Mouse (Mus musculus): Measurements from ENCODE around the gene Ttll1. TPM values are rescaled to one million over a fixed set of nuclear protein-coding genes. Genes with fewer than 3 reads are reported as not detected.
"Not testable (repeated sequence)": the region's sequence is repeated elsewhere in the genome, so short reads cannot be mapped to it uniquely, and the experiment has no call there.

The Ttll1 gene
- polyA plus RNA-seq, 1 experiment from 2014 or later: 27.6 TPM

- H3K27ac ChIP-seq: no peak overlapping the region
- peaks cover 17% of the 10 kb centered on the region; the same call in 1 of the 2 replicates for H3K4me1 ChIP-seq
- peaks cover 21% of the 10 kb centered on the region for H3K27me3 ChIP-seq
- no peak for ATAC-seq (ENCODE audit: insufficient number of reproducible peaks, insufficient read depth, low FRiP score, low TSS enrichment)
- H3K4me2 ChIP-seq (replicated peaks): no peak overlapping the region
- no peak overlapping the region for H3K4me3 ChIP-seq
- 80% methylated on average over 6 of the region's 6 CpGs for WGBS
- H3K9me3 ChIP-seq: no peaks in the 10 kb centered on the region
- H3K36me3 ChIP-seq: no peaks in the 10 kb centered on the region
- no peak overlapping the region for H3K9ac ChIP-seq
Observed at GRCm38 (mm10) chr15:83520861-83521382, 10.2 kb upstream of the Ttll1 start.

- Histone ChIP-seq H3K9ac (0 out of 2 replicates have a peak overlapping the region, but pooled peaks have one; percentile 24), H3K4me2 (replicated peaks) (peak overlapping the region; percentile 34), H3K9me3 (no peaks in the 10 kb centered on the region), H3K27me3 (0 out of 2 replicates have a peak, but pooled peaks cover 3% of the 10 kb centered on the region), H3K4me1 (peaks cover 12% of the 10 kb centered on the region; the same call in 1 of the 2 replicates), H3K4me3 (no peak overlapping the region), H3K36me3 (no peaks in the 10 kb centered on the region), H3K27ac (no peak overlapping the region)
- ATAC-seq (ENCODE audit: insufficient number of reproducible peaks, insufficient read depth, low FRiP score, low TSS enrichment): peak; percentile 76; the same call in 1 of the 2 replicates
- 35% methylated on average over 20 of the region's 20 CpGs for WGBS
Observed at GRCm38 (mm10) chr15:83518215-83519048, 7.7 kb upstream of the Ttll1 start.

GRCm38 (mm10) chr15:83515018-83515417 lies 4.3 kb upstream of the Ttll1 start:
- ATAC-seq (ENCODE audit: insufficient number of reproducible peaks, insufficient read depth, low FRiP score, low TSS enrichment): no peak
- Histone ChIP-seq H3K9me3 (no peaks in the 10 kb centered on the region), H3K4me1 (peaks cover 14% of the 10 kb centered on the region; the same call in 1 of the 2 replicates), H3K4me3 (no peak overlapping the region), H3K4me2 (replicated peaks) (no peak overlapping the region), H3K9ac (no peak overlapping the region), H3K27me3 (no peaks in the 10 kb centered on the region), H3K27ac (no peak overlapping the region), H3K36me3 (no peaks in the 10 kb centered on the region)
- 68% methylated on average over 5 of the region's 5 CpGs for WGBS

- no peak overlapping the region for H3K4me2 ChIP-seq (replicated peaks)
- H3K4me3 ChIP-seq: no peak overlapping the region
- ATAC-seq (ENCODE audit: insufficient number of reproducible peaks, insufficient read depth, low FRiP score, low TSS enrichment): no peak
- no peaks in the 10 kb centered on the region for H3K9me3 ChIP-seq
- no peaks in the 10 kb centered on the region for H3K27me3 ChIP-seq
- H3K4me1 ChIP-seq: peaks cover 8% of the 10 kb centered on the region; the same call in 1 of the 2 replicates
- no peak overlapping the region for H3K27ac ChIP-seq
- no peak overlapping the region for H3K9ac ChIP-seq
- H3K36me3 ChIP-seq: no peaks in the 10 kb centered on the region
- 73% methylated on average over 13 of the region's 13 CpGs for WGBS
Observed at GRCm38 (mm10) chr15:83512489-83513281, 2.0 kb upstream of the Ttll1 start.

GRCm38 (mm10) chr15:83509950-83510804 lies 516 bp downstream of the Ttll1 start:
- H3K4me2 ChIP-seq (replicated peaks): peak overlapping the region; percentile 85
- peaks cover 7% of the 10 kb centered on the region; the same call in 1 of the 2 replicates for H3K4me1 ChIP-seq
- H3K9ac ChIP-seq: peak overlapping the region; percentile 59
- ATAC-seq (ENCODE audit: insufficient number of reproducible peaks, insufficient read depth, low FRiP score, low TSS enrichment): peak; percentile 66
- peak overlapping the region; percentile 59 for H3K4me3 ChIP-seq
- peaks cover 7% of the 10 kb centered on the region; the same call in 1 of the 2 replicates for H3K36me3 ChIP-seq
- 0 out of 2 replicates have a peak overlapping the region, but pooled peaks have one; percentile 46 for H3K27ac ChIP-seq
- no peaks in the 10 kb centered on the region for H3K9me3 ChIP-seq
- H3K27me3 ChIP-seq: no peaks in the 10 kb centered on the region
- 28% methylated on average over 17 of the region's 17 CpGs for WGBS

- 78% methylated on average over 6 of the region's 6 CpGs for WGBS
- H3K9me3 ChIP-seq; H3K27ac ChIP-seq; ATAC-seq (ENCODE audit: insufficient number of reproducible peaks, insufficient read depth, low FRiP score, low TSS enrichment); H3K27me3 ChIP-seq; H3K4me1 ChIP-seq; H3K4me3 ChIP-seq; H3K4me2 ChIP-seq (replicated peaks); H3K9ac ChIP-seq: not testable (repeated sequence)
- H3K36me3 ChIP-seq: peaks cover 52% of the 10 kb centered on the region
Observed at GRCm38 (mm10) chr15:83501483-83501882, 9.2 kb downstream of the Ttll1 start.

- Histone ChIP-seq H3K4me1 (no peaks in the 10 kb centered on the region), H3K27me3 (no peaks in the 10 kb centered on the region), H3K27ac (no peak overlapping the region), H3K4me2 (replicated peaks) (no peak overlapping the region), H3K9me3 (no peaks in the 10 kb centered on the region), H3K36me3 (peaks cover 57% of the 10 kb centered on the region), H3K9ac (no peak overlapping the region), H3K4me3 (no peak overlapping the region)
- WGBS: 49% methylated on average over 3 of the region's 3 CpGs
- no peak for ATAC-seq (ENCODE audit: insufficient number of reproducible peaks, insufficient read depth, low FRiP score, low TSS enrichment)
Observed at GRCm38 (mm10) chr15:83500352-83500751, 10.3 kb downstream of the Ttll1 start.

- ATAC-seq (ENCODE audit: insufficient number of reproducible peaks, insufficient read depth, low FRiP score, low TSS enrichment): no peak
Observed at GRCm38 (mm10) chr15:83499211-83499755, 11.4 kb downstream of the Ttll1 start.

GRCm38 (mm10) chr15:83497299-83497698 lies 13.4 kb downstream of the Ttll1 start:
- 87% methylated on average over 6 of the region's 6 CpGs for WGBS
- H3K36me3 ChIP-seq: peaks cover 59% of the 10 kb centered on the region
- H3K4me2 ChIP-seq (replicated peaks): no peak overlapping the region
- no peak overlapping the region for H3K27ac ChIP-seq
- no peak overlapping the region for H3K4me3 ChIP-seq
- H3K9me3 ChIP-seq: no peaks in the 10 kb centered on the region
- H3K4me1 ChIP-seq: no peaks in the 10 kb centered on the region
- H3K27me3 ChIP-seq: no peaks in the 10 kb centered on the region
- ATAC-seq (ENCODE audit: insufficient number of reproducible peaks, insufficient read depth, low FRiP score, low TSS enrichment): no peak
- H3K9ac ChIP-seq: no peak overlapping the region

More at GRCm38 (mm10) chr15:83499211-83499755, 11.4 kb downstream of the Ttll1 start:
- H3K4me2 ChIP-seq (replicated peaks): no peak overlapping the region
- H3K36me3 ChIP-seq: peaks cover 63% of the 10 kb centered on the region
- H3K9me3 ChIP-seq: no peaks in the 10 kb centered on the region
- H3K27ac ChIP-seq: no peak overlapping the region
- H3K27me3 ChIP-seq: no peaks in the 10 kb centered on the region
- no peaks in the 10 kb centered on the region for H3K4me1 ChIP-seq
- H3K9ac ChIP-seq: no peak overlapping the region
- WGBS: 89% methylated on average over 10 of the region's 10 CpGs
- H3K4me3 ChIP-seq: no peak overlapping the region

GRCm38 (mm10) chr15:83495787-83496367 lies 14.8 kb downstream of the Ttll1 start:
- H3K27me3 ChIP-seq: no peaks in the 10 kb centered on the region
- H3K4me1 ChIP-seq: no peaks in the 10 kb centered on the region
- H3K4me3 ChIP-seq: no peak overlapping the region
- H3K9ac ChIP-seq: no peak overlapping the region
- H3K36me3 ChIP-seq: peaks cover 63% of the 10 kb centered on the region
- no peak for ATAC-seq (ENCODE audit: insufficient number of reproducible peaks, insufficient read depth, low FRiP score, low TSS enrichment)
- 67% methylated on average over 22 of the region's 22 CpGs for WGBS
- no peak overlapping the region for H3K27ac ChIP-seq
- no peaks in the 10 kb centered on the region for H3K9me3 ChIP-seq
- no peak overlapping the region for H3K4me2 ChIP-seq (replicated peaks)

All from embryonic facial prominence, embryonic 12.5 days (tissue).